Mouse (Mus musculus) embryo, embryonic 10 days (tissue): ENCODE measurements around the gene Olfr1112.
"Not testable (repeated sequence)": the region's sequence is repeated elsewhere in the genome, so short reads cannot be mapped to it uniquely, and the experiment has no call there.

Experiments used
- DNase-seq: peaks from one replicate; pipeline ENCODE4 v3.0.0-alpha.2; 2015; ENCODE audit warnings: low spot score

Gene Olfr1112

DNA sequence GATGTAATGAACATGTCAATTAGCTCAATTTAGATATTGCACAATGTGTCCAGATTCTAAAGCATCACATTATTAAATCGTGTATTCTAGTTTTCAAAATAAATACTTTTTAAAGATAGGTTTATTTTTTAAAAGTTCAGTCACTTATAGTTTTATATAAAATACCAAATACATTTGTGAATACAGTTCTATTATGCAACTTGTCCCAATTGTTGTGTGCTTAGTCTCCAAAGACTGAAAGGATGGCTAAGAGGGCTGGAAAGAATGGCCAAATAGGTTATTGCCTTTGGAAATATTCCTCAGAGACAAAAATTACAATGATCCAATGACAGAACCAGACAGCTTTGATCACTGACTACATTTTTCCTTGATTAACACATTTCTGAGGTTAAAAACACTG is at the start of gene Olfr1112:
Olfr1112 (plus strand) TSS at position 301 of the 400 bp plus-strand sequence.
- no peak for DNase-seq

DNA sequence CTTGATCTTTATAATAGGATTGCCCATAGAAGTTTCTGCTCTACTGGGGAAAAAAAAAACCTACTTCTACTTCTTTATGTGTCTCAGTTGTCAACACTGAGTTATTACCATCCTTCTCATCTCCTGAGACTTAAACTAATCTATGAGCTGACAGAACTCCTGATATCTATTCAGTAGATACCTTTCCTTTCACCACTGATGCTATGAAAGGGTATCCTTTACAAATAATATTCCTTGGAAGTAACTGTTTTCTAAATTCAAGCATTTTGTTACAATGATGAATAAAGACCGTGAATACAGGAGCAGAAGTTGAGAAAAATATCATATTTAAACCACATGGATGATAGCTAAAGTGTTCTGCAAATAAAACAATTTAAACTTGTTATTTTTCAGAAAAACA is 47.4 kb upstream of the Olfr1112 start, which contains the start of gene Olfr1110:
Olfr1110 (minus strand) TSS at position 101 of the 400 bp plus-strand sequence.
- DNase-seq, result no peak

DNA sequence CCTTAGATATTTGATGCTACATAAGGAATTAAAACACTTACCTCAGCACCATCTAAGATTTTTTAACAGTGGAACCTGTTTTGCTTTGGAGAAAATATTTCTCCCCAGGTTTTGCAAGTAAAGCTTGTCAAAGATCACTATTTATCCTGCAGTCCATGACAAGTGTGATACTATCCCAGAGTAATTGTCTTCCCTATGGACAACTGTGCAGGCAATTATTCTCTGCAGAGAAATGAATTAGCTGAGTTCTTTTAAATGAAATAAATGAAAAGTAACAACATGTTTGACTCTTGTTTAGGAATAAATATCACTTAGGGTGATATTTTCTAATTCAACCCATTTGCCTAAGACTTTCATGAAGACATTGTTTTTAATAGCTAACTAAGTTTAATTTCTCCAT is 35.1 kb upstream of the Olfr1112 start, which contains the start of gene Olfr1111:
Olfr1111 (minus strand) TSS at position 101 of the 400 bp plus-strand sequence.
- no peak for DNase-seq

DNA sequence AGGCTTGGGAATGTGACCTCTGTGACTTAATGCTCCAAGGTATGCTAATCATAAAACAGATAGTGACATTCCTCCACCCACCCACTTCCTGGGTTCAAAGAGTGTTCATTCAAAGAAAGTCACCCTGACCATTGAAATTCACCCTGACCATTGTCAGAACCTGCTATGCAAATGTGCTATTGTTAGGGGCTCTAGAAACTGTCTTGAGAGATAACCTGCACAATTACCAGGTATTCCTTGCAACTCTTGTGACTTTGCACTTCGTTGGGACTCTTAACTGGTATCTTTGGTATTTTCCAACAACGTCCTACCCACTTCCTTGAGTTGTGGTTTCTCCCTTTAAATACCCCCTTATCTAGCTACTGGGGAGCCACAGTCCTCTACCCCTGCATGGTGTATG is 19.9 kb upstream of the Olfr1112 start:
- not testable (repeated sequence) for DNase-seq

DNA sequence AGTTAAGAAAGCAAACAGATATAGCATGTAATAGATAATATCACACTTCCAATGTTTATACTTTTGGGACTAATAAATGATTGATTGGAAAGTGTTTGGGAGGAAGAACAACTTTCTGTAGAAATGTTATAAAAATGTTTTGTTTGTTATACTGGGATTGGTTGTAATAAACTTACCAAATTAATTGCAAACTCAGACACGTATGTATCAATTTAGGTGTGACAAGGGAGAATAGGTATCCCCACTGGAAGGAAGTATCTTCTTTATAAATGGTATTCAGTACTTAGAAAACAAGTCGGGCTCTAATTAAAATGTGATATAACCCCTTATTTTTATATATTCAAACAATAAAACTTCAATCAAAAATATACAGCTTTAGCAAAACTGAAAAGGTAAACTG is 21.1 kb downstream of the Olfr1112 start, which contains the start of gene Olfr1113:
Olfr1113 (plus strand) TSS at position 301 of the 400 bp plus-strand sequence.
- no peak for DNase-seq
